23 mouse cellular contexts compared by ENCODE assay signal in the genomic region with DNA sequence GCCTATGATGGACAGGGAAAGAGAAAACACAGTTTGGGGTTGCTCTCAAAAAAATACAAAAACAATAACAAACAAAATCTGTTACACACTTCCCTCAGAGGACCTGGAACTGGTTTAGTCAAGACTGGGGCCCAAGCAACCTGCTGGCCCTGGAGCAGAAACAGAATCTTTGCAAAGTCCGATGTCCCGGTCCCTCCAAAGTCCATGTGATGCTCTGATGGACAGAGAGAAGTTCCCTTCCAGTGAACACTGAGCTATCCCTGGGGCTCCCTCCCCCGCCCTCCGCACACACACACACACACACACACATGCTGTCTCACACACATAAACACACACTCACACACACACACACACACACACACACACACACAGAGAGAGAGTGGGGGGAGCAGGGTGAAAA. TPM values are rescaled to one million over a fixed set of nuclear protein-coding genes. Genes with fewer than 3 reads are reported as not detected.
DNase-seq lines count a peak whose midpoint lies in the region; ATAC-seq and TF ChIP-seq lines count a peak whose summit lies in the region.
"Had no signal": no experiment of that assay in that cellular context is flagged by ENCODE, and none has a peak within 500 bp of the region (broad histone marks: within the 10 kb centered on the region; RNA-seq: fewer than 3 reads in every experiment).

No protein-coding gene starts in this region.

- H3K36me3 ChIP-seq in forebrain, embryonic 11.5 days (ENCODE audit: control insufficient read depth, insufficient read depth, low read length), result no peaks in the 10 kb centered on the region
- H3K36me3 ChIP-seq in forebrain, embryonic 16.5 days (ENCODE audit: control insufficient read depth, insufficient read depth), result no peaks in the 10 kb centered on the region
- H3K36me3 ChIP-seq in heart, embryonic 14.5 days (ENCODE audit: control insufficient read depth, insufficient read depth, low read length), result no peaks in the 10 kb centered on the region
- H3K36me3 ChIP-seq: embryonic facial prominence, embryonic 12.5 days; hindbrain, embryonic 13.5 days; midbrain, embryonic 12.5 days; neural tube, embryonic 12.5 days had no signal

- no peaks in the 10 kb centered on the region for H3K9me3 ChIP-seq in forebrain, embryonic 11.5 days (ENCODE audit: control insufficient read depth, low read length)
- H3K9me3 ChIP-seq in forebrain, embryonic 16.5 days (ENCODE audit: control insufficient read depth, low read length), result no peaks in the 10 kb centered on the region
- H3K9me3 ChIP-seq in heart, embryonic 14.5 days (ENCODE audit: control insufficient read depth, low read length), result 0 out of 2 replicates have a peak, but pooled peaks cover 6% of the 10 kb centered on the region
- H3K9me3 ChIP-seq: embryonic facial prominence, embryonic 12.5 days; hindbrain, embryonic 13.5 days; midbrain, embryonic 12.5 days; neural tube, embryonic 12.5 days had no signal

- no peak overlapping the region for H3K27ac ChIP-seq in forebrain, embryonic 11.5 days (ENCODE audit: low read depth, low read length)
- no peak overlapping the region for H3K27ac ChIP-seq in forebrain, embryonic 16.5 days (ENCODE audit: low read length)
- H3K27ac ChIP-seq in heart, embryonic 14.5 days (replicated peaks in 1 of 2; ENCODE audit: control insufficient read depth in 1 of 2, insufficient read depth in 1 of 2, low read depth in 2 of 2, low read length in 2 of 2), result peak overlapping the region; percentile 91
- H3K27ac ChIP-seq in cortical plate, adult 2 months (ENCODE audit: insufficient read depth, low read length), result peak overlapping the region; percentile 93
- H3K27ac ChIP-seq: embryonic facial prominence, embryonic 12.5 days; hindbrain, embryonic 13.5 days; midbrain, embryonic 12.5 days; neural tube, embryonic 12.5 days had no signal

- peak; percentile 36 for DNase-seq in forebrain, embryonic 11.5 days (ENCODE audit: low spot score)
- DNase-seq in heart, postnatal 4 days, result no peak
- peak; percentile 48 for DNase-seq in kidney, postnatal 10 days
- no peak for DNase-seq in lung, adult 2 months
- DNase-seq: adrenal gland, postnatal 10 days; cerebellum, adult 9-10 months; left cerebral cortex, postnatal 4 days; liver; lung, postnatal 10 days; spleen, adult 18-20 months; thymus, postnatal 25 days had no signal

- ATAC-seq in forebrain, embryonic 11.5 days (replicated peaks; ENCODE audit: low FRiP score), result no peak
- ATAC-seq in forebrain, embryonic 16.5 days, result no peak
- no peak for ATAC-seq in heart, embryonic 14.5 days (ENCODE audit: insufficient number of reproducible peaks, insufficient read depth, low FRiP score, low read depth)
- no peak for ATAC-seq in frontal cortex, adult (ENCODE audit: low TSS enrichment)
- ATAC-seq: forebrain, embryonic 14.5 days; Patski had no signal

- TF ChIP-seq CTCF in cortical plate, adult 2 months (IDR thresholded peaks at IDR 0.05; ENCODE audit: extremely low read depth, insufficient read depth, low read length), result no peak
- no peak for TF ChIP-seq CTCF in lung, adult 2 months (IDR thresholded peaks at IDR 0.05; ENCODE audit: insufficient read depth, low read length)

- TF ChIP-seq POLR2A in cortical plate, adult 2 months (IDR thresholded peaks at IDR 0.05; ENCODE audit: extremely low read depth, insufficient read depth, low read length), result no peak
- no peak for TF ChIP-seq POLR2A in lung, adult 2 months (IDR thresholded peaks at IDR 0.05; ENCODE audit: borderline replicate concordance, extremely low read depth, low read depth, low read length)

- H3K27me3 ChIP-seq in forebrain, embryonic 11.5 days (ENCODE audit: control insufficient read depth, insufficient read depth, low read length), result no peaks in the 10 kb centered on the region
- H3K27me3 ChIP-seq in forebrain, embryonic 16.5 days (replicated peaks; ENCODE audit: control insufficient read depth, insufficient read depth, low read length), result no peaks in the 10 kb centered on the region
- H3K27me3 ChIP-seq in heart, embryonic 14.5 days (ENCODE audit: control insufficient read depth, insufficient read depth, low read length), result no peaks in the 10 kb centered on the region
- H3K27me3 ChIP-seq: embryonic facial prominence, embryonic 12.5 days; hindbrain, embryonic 13.5 days; midbrain, embryonic 12.5 days; neural tube, embryonic 12.5 days; Patski had no signal

- 96% methylated on average over 4 of the region's 4 CpGs for WGBS in forebrain, embryonic 11.5 days
- WGBS in forebrain, embryonic 16.5 days, result 86% methylated on average over 4 of the region's 4 CpGs
- WGBS in heart, embryonic 14.5 days, result 76% methylated on average over 4 of the region's 4 CpGs
- WGBS in lung, adult 2 months, result 80% methylated on average over 4 of the region's 4 CpGs

- no peak overlapping the region for H3K4me2 ChIP-seq in forebrain, embryonic 11.5 days (ENCODE audit: low read depth, low read length, severe bottlenecking)
- H3K4me2 ChIP-seq in forebrain, embryonic 16.5 days (ENCODE audit: low read length), result no peak overlapping the region
- no peak overlapping the region for H3K4me2 ChIP-seq in heart, embryonic 14.5 days (ENCODE audit: low read length)
- H3K4me2 ChIP-seq: embryonic facial prominence, embryonic 12.5 days; hindbrain, embryonic 13.5 days; midbrain, embryonic 12.5 days; neural tube, embryonic 12.5 days had no signal

- H3K4me1 ChIP-seq in forebrain, embryonic 11.5 days (replicated peaks; ENCODE audit: control insufficient read depth, insufficient read depth, low read length), result no peaks in the 10 kb centered on the region
- H3K4me1 ChIP-seq in forebrain, embryonic 16.5 days (replicated peaks; ENCODE audit: control insufficient read depth, insufficient read depth, low read length), result no peaks in the 10 kb centered on the region
- peaks cover 24 to 35% of the 10 kb centered on the region in 2 experiments for H3K4me1 ChIP-seq in heart, embryonic 14.5 days (ENCODE audit: control insufficient read depth in 2 of 2, insufficient read depth in 2 of 2, low read length in 2 of 2)
- H3K4me1 ChIP-seq in cortical plate, adult 2 months (ENCODE audit: control insufficient read depth, insufficient read depth, low read length), result peaks cover 29% of the 10 kb centered on the region
- H3K4me1 ChIP-seq in lung, adult 2 months (ENCODE audit: control insufficient read depth, insufficient read depth, low read length), result peaks cover 3% of the 10 kb centered on the region; the same call in 1 of the 2 replicates
- H3K4me1 ChIP-seq: embryonic facial prominence, embryonic 12.5 days; hindbrain, embryonic 13.5 days; midbrain, embryonic 12.5 days; neural tube, embryonic 12.5 days had no signal

- H3K9ac ChIP-seq in forebrain, embryonic 11.5 days (ENCODE audit: low read length), result no peak overlapping the region
- no peak overlapping the region for H3K9ac ChIP-seq in forebrain, embryonic 16.5 days (replicated peaks; ENCODE audit: low read depth, low read length)
- 0 out of 2 replicates have a peak overlapping the region, but pooled peaks have one; percentile 42 for H3K9ac ChIP-seq in heart, embryonic 14.5 days (ENCODE audit: low read length)
- H3K9ac ChIP-seq: embryonic facial prominence, embryonic 12.5 days; hindbrain, embryonic 13.5 days; midbrain, embryonic 12.5 days; neural tube, embryonic 12.5 days had no signal

- no peak overlapping the region for H3K4me3 ChIP-seq in forebrain, embryonic 11.5 days (ENCODE audit: low read depth, low read length)
- no peak overlapping the region for H3K4me3 ChIP-seq in forebrain, embryonic 16.5 days (replicated peaks; ENCODE audit: low read length)
- no peak overlapping the region for H3K4me3 ChIP-seq in heart, embryonic 14.5 days (ENCODE audit: control insufficient read depth in 1 of 2, insufficient read depth in 1 of 2, low read depth in 1 of 2, low read length in 2 of 2)
- H3K4me3 ChIP-seq in cortical plate, adult 2 months (ENCODE audit: insufficient read depth, low read length), result no peak overlapping the region
- no peak overlapping the region for H3K4me3 ChIP-seq in lung, adult 2 months (replicated peaks; ENCODE audit: extremely low read depth, low read depth, low read length)
- H3K4me3 ChIP-seq: embryonic facial prominence, embryonic 12.5 days; erythroblast, embryonic 14.5 days; hindbrain, embryonic 13.5 days; midbrain, embryonic 12.5 days; neural tube, embryonic 12.5 days had no signal

RNA-seq across cellular contexts. Expression of a gene that starts 28.5 kb away (rescaled TPM):
- polyA plus RNA-seq in forebrain, embryonic 11.5 days (2014; fragmentation: Nextera tagmentation; extraction: Ambion mirVana), result 0.32 and 0.56 TPM in 2 replicates
- 0.39 and 0.53 TPM in 2 replicates for polyA plus RNA-seq in forebrain, embryonic 16.5 days (2015; fragmentation: Nextera tagmentation; extraction: Ambion mirVana)
- 2.9 and 3.2 TPM in 2 replicates for polyA plus RNA-seq in heart, embryonic 14.5 days (2014; fragmentation: Nextera tagmentation; extraction: Ambion mirVana)
- total RNA-seq in heart, postnatal 4 days (2021), result 10 to 100 TPM; 12.8 to 13.4 TPM
- polyA plus RNA-seq in cortical plate, adult 2 months (2012; rRNA removed), result 33.9 and 34.5 TPM in 2 replicates
- 39.4 and 42.2 TPM in 2 replicates for polyA plus RNA-seq in lung, adult 2 months (2012; rRNA removed)

RNA-seq across cellular contexts. Expression of a gene that starts 57.6 kb away (rescaled TPM):
- polyA plus RNA-seq in forebrain, embryonic 11.5 days (2014; fragmentation: Nextera tagmentation; extraction: Ambion mirVana), result 3.5 and 3.9 TPM in 2 replicates
- polyA plus RNA-seq in forebrain, embryonic 16.5 days (2015; fragmentation: Nextera tagmentation; extraction: Ambion mirVana), result 0.98 and 1.2 TPM in 2 replicates
- polyA plus RNA-seq in heart, embryonic 14.5 days (2014; fragmentation: Nextera tagmentation; extraction: Ambion mirVana), result 2.1 and 2.6 TPM in 2 replicates
- total RNA-seq in heart, postnatal 4 days (2021), result under 1 TPM; 0.38 TPM
- polyA plus RNA-seq in cortical plate, adult 2 months (2012; rRNA removed), result 0.85 and 1.2 TPM in 2 replicates
- 2.1 and 2.4 TPM in 2 replicates for polyA plus RNA-seq in lung, adult 2 months (2012; rRNA removed)
- total RNA-seq: ES-E14 had no signal

Comparison
In these comparisons a context has a peak if more than half of its experiments do, and no peak if none do; other contexts are left out.
1. DNase-seq: peak in forebrain, embryonic 11.5 days (single experiment) and kidney, postnatal 10 days (single experiment); none in heart, postnatal 4 days (single experiment) and lung, adult 2 months (single experiment).
2. H3K27ac ChIP-seq: peak in heart, embryonic 14.5 days (2 of 2) and cortical plate, adult 2 months (single experiment); none in forebrain, embryonic 11.5 days (single experiment) and forebrain, embryonic 16.5 days (single experiment).